Mouse (Mus musculus) gastrocnemius, postnatal 36 days (tissue): ENCODE measurements around the gene Bcl2a1a. TPM values are rescaled to one million over a fixed set of nuclear protein-coding genes. Genes with fewer than 3 reads are reported as not detected.
"Not testable (repeated sequence)": the region's sequence is repeated elsewhere in the genome, so short reads cannot be mapped to it uniquely, and the experiment has no call there.

Experiments
- DNase-seq, 2 experiments: peaks; one replicate each; pipeline ENCODE4 v3.0.0; 2022
- intact Hi-C: fragments of 180-260 bp; cut with DNase I; formaldehyde crosslinking; loops from one replicate; pipeline ENCODE4 v1.15.1; 2025
- long read RNA-seq, 2 experiments: library from polyadenylated mRNA; stranded (forward); transcript quantifications; one replicate each; pipeline ENCODE4 v2.0.0; 2021
- total RNA-seq, 2 experiments: library from RNA; stranded (reverse); gene quantifications; 2 replicates each; pipeline ENCODE4 v1.2.3; 2021

Gene Bcl2a1a
- not detected for total RNA-seq
- long read RNA-seq, experiment 1, result 0 reads
- long read RNA-seq, experiment 2, partial matches to known transcripts, result 0 of 1 reads
- long read RNA-seq, experiment 2, other reads (novel, unspliced or antisense), result 0 of 1 reads

DNA sequence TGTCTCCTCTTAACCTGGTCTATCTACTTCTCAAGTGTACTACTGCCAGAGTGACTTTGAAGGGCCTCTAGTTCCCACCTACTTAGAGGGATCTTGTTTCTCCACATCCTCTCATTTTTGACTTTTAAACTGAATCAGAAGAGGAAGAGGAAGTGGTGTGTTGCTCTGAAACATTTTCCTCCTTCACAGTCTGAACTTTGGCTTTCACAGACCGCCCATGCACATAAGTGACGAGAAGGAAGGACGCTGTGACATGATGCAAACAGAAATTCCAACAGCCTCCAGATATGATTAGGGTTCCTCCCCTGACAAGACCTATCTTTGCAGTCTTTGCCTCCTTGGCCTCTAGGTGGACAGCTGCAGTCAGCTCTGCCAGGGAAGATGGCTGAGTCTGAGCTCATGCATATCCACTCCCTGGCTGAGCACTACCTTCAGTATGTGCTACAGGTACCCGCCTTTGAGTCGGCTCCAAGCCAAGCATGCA is at the start of gene Bcl2a1a:
Gene Bcl2a1a (plus strand): TSS at position 231 of the 484 bp plus-strand sequence.
- intact Hi-C loops, DNase-seq: not testable (repeated sequence)

- intact Hi-C loops, DNase-seq: not testable (repeated sequence)
Measured at GRCm38 (mm10) chr9:88916576-88916975, 40.1 kb upstream of the Bcl2a1a start.

- DNase-seq, intact Hi-C loops: not testable (repeated sequence)
Measured at GRCm38 (mm10) chr9:88938312-88938711, 18.4 kb upstream of the Bcl2a1a start.

DNA sequence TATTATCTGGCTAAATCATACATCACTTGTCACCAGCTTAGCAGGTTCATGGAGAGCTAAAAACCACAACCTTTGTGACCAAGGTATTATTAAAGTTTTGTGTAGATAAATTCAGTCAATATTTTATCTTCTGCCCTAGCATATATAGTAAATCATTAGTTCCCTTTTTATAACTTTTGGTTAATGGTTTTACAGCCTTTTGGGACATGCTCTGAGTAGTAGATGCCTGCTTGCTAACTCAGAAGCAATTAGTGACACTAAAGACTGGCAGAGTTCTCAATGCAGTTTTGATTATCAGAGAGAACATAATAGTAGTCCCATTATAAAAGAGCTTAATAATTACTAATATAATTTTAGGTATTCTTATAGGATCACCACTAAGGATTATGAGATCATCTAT is 5.2 kb upstream of the Bcl2a1a start:
- intact Hi-C loops, DNase-seq: not testable (repeated sequence)

- intact Hi-C loops, DNase-seq: not testable (repeated sequence)
Measured at GRCm38 (mm10) chr9:88953151-88953550, 3.5 kb upstream of the Bcl2a1a start.

GRCm38 (mm10) chr9:88955224-88955623 is 1.5 kb upstream of the Bcl2a1a start:
- DNase-seq, intact Hi-C loops: not testable (repeated sequence)

DNA sequence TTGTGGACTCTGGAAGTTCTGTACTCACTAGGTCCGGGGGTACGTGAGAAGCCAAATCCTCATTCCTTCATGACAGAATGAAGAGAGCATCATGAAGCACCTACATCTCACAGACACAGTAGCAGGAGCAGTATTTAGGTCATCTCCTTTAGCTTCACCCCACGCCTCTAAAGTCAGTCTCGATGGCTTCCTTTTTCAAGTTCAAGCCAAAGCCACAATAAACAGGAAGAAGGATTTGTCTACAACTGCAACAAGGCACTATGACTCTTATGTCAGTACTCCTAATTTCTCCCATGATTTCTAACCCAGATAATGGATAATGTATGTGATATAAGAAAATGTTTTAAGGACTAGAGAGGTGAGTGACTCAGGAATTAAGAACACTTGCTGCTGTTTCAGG is 665 bp upstream of the Bcl2a1a start:
- intact Hi-C loops, DNase-seq: not testable (repeated sequence)

- intact Hi-C loops, result no loop called here
- no peak for DNase-seq
Measured at GRCm38 (mm10) chr9:88958891-88959290, 2.2 kb downstream of the Bcl2a1a start.

GRCm38 (mm10) chr9:88959981-88960380 is 3.3 kb downstream of the Bcl2a1a start:
- DNase-seq, intact Hi-C loops: not testable (repeated sequence)

- DNase-seq, intact Hi-C loops: not testable (repeated sequence)
Measured at GRCm38 (mm10) chr9:88966462-88966861, 9.8 kb downstream of the Bcl2a1a start.

DNA sequence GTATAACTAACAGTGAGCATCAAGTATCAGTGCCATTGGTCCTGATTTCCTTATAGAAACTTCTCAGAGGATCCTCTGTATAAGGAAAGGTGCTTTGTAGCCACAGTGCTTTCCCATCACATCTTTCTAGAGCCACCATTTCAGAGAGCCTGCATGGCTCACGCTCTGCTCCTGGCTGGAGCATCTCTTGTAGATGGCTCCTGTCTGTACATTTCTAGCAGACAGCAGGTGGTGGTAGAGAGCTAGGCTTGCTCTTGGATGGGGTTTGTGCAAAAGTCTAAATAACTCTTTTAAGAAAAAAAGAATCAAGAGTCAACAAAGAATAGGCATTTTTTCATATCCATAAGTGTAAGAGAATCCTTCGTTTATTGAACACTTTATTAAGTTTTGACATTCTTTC is 12.8 kb downstream of the Bcl2a1a start:
- intact Hi-C loops, DNase-seq: not testable (repeated sequence)

GRCm38 (mm10) chr9:88976875-88977274 is 20.2 kb downstream of the Bcl2a1a start:
- intact Hi-C loops, DNase-seq: not testable (repeated sequence)

GRCm38 (mm10) chr9:88979781-88980180 is 23.1 kb downstream of the Bcl2a1a start:
- DNase-seq, intact Hi-C loops: not testable (repeated sequence)

GRCm38 (mm10) chr9:89001541-89001940 is 44.8 kb downstream of the Bcl2a1a start:
- intact Hi-C loops, DNase-seq: not testable (repeated sequence)

Other genes with a start within 250 kb of the Bcl2a1a start
- 10 to 100 TPM in 1 of 2 experiments, 1 to 10 TPM in 1; 9.3 to 11.0 TPM for gene Mthfsl, start 236.6 kb upstream of the Bcl2a1a start, total RNA-seq
- not detected for gene Bcl2a1d, start 225.0 kb upstream of the Bcl2a1a start, total RNA-seq
- gene Trim43c, start 117.7 kb upstream of the Bcl2a1a start, total RNA-seq, result not detected
- gene Trim43b, start 135.9 kb downstream of the Bcl2a1a start, total RNA-seq, result not detected
- gene Bcl2a1b, start 242.3 kb downstream of the Bcl2a1a start, total RNA-seq, result not detected
- gene Gm29094, start 242.5 kb downstream of the Bcl2a1a start, total RNA-seq, result not detected